Mouse (Mus musculus) granulocyte monocyte progenitor cell, adult 5-6 weeks (primary cell): ENCODE data around the gene Klk14. TPM values are rescaled to one million over a fixed set of nuclear protein-coding genes. Genes with fewer than 3 reads are reported as not detected.
"Not testable (repeated sequence)": the region's sequence is repeated elsewhere in the genome, so short reads cannot be mapped to it uniquely, and the experiment has no call there.

Experiments used
- ATAC-seq: replicated peaks from 2 replicates; pipeline ENCODE4 v1.8.0; 2016; ENCODE audit warnings: mild to moderate bottlenecking, moderate TSS enrichment, inconsistent platforms; ENCODE audit not compliant: poor library complexity, severe bottlenecking
- total RNA-seq, 2 experiments: library from RNA; stranded (forward) in 1 of 2; stranded (reverse) in 1 of 2; fragments of 200-712, 200-1000 nt in 1 of 2; fragments of >200 nt in 1 of 2; fragmentation: Nextera tagmentation in 1 of 2; gene quantifications; 2 replicates each; pipeline ENCODE4 v1.2.3; 2014 to 2017

The Klk14 gene
- total RNA-seq (2014; fragmentation: Nextera tagmentation) (not detected in 2 replicates), total RNA-seq (2017) (not detected in 2 replicates)

DNA sequence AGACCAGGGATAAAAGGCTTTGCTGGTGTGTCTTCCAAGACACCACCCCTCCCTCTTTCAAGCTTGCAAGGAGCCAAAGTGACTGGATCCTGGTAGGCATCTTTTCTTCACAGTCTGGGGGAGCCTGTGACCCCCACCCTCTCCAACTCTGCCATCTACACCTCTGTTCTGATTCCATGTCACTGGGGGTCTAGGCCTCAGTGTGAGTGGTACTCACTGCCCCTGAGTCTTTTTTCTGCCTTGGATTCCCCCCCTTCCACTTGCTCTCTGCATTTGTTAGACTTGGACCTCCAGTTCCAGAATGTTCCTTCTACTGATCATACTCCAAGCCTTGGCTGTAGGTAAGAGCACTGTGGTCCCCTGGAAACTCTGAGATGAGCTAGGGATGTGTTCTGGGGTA, at the start of gene Klk14:
Klk14 (plus strand) TSS at position 301 of the 400 bp plus-strand sequence.
- ATAC-seq, result no peak

GRCm38 (mm10) chr7:43642587-43642986, 47.6 kb upstream of the Klk14 start:
- ATAC-seq, result peak; percentile 84

DNA sequence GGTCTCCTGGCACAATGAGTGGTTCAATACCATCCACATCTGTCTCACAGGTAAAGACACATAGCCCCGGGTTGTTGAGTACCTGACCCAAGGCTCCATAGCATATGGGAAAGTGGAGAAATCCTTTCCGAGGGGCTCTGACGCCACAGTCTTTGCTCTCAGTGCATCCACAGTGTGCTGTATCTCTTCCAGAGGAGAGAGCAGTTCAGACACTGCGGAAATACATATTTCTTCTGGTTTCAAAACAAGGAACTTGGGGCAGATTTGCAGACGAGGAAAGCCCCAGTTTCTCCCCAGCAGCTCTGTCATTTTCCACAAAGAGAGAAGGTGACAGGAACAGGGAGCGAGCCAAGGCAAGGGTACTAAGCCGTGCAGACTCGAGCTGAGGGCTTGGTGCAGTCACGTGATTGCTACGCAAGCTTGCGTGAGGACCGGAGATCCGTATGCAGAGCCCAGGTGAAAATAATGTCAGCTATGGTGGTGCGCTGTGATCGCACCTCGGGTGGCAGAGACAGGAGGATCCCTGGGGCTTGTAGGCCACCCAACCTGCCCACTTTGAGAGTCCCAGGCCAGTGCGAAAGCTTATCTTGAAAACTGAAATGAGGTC, 47.1 kb upstream of the Klk14 start:
- ATAC-seq, result peak; percentile 43

GRCm38 (mm10) chr7:43652683-43653082, 37.5 kb upstream of the Klk14 start:
- no peak for ATAC-seq

- peak; percentile 90 for ATAC-seq
Measured at GRCm38 (mm10) chr7:43654519-43654918, 35.7 kb upstream of the Klk14 start.

DNA sequence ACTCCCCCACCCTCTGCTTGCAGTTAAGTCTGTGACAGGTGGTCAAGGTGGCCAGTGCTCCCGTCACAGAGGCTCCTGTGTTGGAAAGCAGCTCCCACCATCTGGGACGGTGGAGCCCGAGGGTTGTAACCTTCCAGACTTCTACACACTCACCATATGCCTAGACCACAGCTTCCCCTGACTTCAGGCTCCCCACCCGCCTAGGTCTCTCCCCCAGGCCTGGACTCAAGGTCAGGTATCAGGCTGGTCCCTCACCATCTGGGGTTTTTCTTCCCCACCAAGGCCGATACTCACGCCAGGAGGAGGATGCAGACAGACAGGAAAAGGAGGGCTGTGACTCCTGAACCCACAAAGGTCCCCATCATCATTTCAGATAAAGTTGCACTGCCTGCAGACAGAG, 34.0 kb upstream of the Klk14 start:
- peak; percentile 45 for ATAC-seq

DNA sequence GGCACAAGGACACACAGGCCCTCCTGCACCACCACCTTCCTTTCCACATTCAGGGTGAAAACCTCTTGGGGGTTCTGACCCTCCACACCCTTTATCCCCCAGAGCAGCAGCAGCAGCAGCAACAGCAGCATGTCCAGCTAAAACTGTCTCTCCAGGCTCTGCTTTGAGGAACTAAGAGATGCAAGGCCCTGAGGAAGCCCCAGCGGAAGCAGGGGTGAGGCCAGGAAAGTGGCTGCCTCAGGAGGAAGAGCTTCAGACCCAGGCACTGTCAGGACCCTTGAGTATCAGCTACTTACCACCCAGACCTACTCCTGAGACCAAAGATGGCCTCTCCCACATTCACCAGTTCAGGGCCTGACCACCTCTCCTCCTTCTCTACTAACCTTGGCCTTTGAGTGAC, 30.2 kb upstream of the Klk14 start, which contains the start of gene Siglece:
Siglece (minus strand) TSS at position 160 of the 400 bp plus-strand sequence.
- peak; percentile 56 for ATAC-seq

DNA sequence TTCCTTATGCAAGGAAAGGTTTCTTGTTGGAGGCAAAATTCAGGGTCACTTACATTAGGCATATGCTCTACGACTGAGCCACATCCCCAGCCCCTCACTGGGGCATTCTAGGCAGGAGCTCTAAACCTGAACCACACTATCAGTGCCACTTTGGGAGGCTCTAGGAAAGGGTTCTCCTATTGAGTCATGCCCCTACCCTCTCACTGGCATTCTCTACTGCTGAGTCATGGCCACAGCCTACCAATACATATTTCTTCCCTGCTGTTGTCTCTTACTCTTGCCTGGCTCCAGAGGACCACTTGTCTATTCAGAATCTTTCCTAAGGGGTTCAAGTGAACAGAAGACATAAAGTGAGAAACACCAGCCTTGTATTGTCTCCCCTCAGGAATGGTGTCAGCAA, 27.4 kb upstream of the Klk14 start:
- ATAC-seq, result peak; percentile 47

DNA sequence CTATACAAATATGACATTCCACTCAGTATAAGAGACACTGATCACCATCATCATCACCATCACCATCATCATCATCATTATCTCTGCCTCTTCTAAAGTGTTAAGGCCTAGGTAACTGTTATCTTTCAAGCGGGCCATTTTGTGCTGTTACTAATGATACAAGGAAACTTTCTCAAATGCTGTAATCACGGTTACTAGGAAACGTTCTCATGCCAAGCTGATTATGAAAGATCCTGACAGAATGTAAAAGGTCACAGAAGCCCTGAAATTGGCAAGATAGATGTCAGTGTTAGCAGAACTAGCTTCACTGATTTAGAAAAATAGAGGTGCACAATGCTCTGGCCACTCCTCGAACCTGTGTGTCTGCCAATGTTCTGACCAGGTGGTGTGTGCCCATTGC, 23.0 kb upstream of the Klk14 start:
- not testable (repeated sequence) for ATAC-seq

- ATAC-seq, result peak; percentile 31; the same call in 1 of the 2 replicates
Measured at GRCm38 (mm10) chr7:43668582-43668981, 21.6 kb upstream of the Klk14 start.

DNA sequence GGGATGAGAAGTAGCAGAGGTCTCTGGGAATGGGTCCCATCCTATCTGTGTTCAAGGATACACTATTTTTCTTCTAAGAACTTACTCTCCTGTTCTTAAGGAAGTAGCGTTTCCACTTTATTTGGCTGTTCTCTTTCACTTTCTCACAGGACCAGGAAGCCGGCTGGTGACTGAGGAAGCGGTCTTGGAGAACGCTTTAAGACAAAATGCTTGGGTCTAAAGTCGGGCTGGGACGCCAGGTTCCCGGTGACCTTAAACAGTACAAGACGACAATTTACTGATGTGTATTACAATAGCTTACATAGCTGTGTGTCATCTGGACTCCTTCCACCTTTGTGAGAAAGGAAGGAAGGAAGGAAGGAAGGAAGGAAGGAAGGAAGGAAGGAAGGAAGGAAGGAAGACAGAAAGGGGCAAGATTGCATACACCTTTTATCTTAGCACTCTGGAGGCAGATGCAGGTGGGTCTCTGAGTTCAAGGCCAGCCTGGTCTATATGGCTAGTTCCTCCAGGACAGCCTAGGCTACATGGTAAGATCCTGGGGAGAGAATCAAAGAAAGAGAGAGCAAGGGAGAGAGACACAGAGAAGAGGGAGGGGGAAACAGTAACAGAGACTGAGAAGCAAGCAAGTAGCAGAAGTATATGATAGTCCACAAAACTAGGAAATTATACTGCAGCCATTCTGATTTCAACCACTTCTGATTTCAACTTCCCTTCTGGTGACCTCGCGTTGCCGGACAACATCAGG, 19.0 kb upstream of the Klk14 start:
- ATAC-seq, result no peak

DNA sequence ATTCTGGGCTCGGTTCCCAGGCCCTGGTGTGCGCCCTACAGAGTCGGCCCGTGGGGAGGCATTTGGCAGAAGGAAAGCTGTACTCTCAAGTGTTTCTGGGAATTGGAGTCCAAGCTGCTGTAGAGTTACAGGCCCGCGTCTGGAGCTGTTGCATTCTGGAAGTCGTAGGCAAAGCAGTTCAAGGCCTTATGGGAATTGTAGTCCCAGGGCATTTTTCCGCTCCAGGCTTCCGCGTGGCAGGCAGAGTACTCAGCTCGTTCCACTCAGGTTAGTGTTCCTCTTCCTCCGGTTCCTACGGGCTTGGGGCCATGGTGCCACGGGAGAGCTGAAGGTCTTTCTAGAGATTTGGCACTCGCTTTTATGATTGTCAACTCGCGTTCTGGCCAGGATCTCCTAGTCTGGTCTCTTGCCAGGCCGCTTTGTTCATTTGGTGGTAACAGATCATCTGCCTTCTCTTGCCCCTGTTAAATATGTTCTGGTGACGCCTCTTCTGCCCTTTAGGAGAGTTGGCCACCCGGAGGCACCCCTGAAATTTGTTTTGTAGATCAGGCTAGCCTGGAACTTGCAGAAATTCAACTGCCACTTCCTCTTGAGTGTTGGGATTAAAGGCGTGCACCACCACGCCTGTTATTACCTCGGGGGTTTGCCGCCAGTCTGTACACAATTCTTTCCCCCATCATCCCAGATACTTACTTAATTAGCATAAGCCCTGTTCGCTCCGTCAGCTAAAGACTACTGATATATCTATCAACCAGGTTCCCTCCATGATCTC, 18.2 kb upstream of the Klk14 start, which contains the start of gene Ctu1:
Ctu1 (plus strand) TSS at position 208 of the 772 bp plus-strand sequence.
- ATAC-seq, result peak; percentile 74

GRCm38 (mm10) chr7:43672581-43673260, 17.5 kb upstream of the Klk14 start:
- no peak for ATAC-seq

- ATAC-seq, result no peak
Measured at GRCm38 (mm10) chr7:43675091-43675490, 15.1 kb upstream of the Klk14 start.

DNA sequence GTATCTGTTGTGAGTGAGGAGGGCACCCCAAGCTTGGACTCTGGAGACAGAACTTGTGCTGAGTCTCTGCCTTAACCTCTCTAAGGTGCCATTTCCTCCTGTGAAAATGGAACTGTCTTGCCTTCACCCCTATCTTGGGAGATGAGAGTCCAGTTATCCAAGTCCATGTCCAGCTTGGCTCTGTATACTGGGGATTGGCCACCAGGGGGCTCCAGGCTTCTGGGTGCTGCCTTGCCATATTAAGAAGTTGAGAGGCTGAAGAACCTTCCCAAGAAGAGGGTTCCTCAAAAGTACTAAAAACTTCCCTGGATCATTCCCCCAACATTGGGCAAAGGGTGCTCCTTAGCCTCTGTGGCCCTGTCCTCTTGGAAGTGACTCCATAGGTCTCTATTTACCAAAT, 11.7 kb upstream of the Klk14 start:
- ATAC-seq, result peak; percentile 52

DNA sequence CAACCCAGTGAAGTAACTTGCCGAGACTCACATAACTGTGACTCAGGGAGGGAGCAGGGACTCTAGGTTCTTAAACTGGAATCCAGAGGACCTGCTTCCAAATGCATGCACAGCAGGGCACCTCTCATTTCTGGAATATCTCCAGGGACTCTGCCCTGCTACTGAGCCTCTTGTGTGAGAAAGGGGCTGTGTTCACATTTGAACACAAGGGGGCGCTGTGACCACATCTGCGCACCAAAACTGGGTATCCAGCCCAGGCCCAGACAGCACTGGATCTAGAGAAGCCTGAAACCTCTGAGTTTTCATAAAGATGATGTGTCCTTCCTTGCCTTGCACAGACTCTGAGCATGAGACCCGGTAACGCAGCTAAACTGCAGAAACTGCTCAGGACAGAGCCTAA, 9.3 kb upstream of the Klk14 start:
- peak; percentile 69 for ATAC-seq

- not testable (repeated sequence) for ATAC-seq
Measured at GRCm38 (mm10) chr7:43682511-43682910, 7.7 kb upstream of the Klk14 start.

GRCm38 (mm10) chr7:43685088-43685487, 5.1 kb upstream of the Klk14 start:
- ATAC-seq, result 0 out of 2 replicates have a peak, but pooled peaks have one; percentile 20

GRCm38 (mm10) chr7:43710031-43710430, 19.8 kb downstream of the Klk14 start:
- ATAC-seq, result no peak

DNA sequence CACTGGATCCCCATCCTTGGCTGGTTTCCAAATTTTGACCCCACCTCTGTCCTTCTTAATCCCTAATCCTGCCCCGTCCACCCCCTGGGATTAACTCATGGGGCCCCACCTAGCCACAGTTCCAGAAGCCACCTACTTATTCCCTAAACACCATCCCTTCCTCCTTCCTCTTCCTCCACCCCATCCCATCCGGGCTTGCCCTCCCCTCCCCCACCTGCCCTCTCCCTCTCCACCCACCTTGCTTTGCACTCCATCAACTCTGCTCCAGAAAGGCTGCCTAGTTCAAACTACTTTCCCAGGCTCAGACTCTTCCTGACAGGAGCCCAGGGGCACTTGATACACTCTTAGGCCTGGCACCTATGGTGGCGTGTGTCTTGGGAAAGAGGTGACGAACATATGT, 22.0 kb downstream of the Klk14 start, which contains the start of gene Klk13:
Klk13 (plus strand) TSS at position 301 of the 400 bp plus-strand sequence.
- no peak for ATAC-seq
